Mouse (Mus musculus): ENCODE results near the gene Slfnl1. TPM values are rescaled to one million over a fixed set of nuclear protein-coding genes. Genes with fewer than 3 reads are reported as not detected.

Slfnl1 gene
- not detected in 2 replicates for polyA plus RNA-seq (2014; fragmentation: Nextera tagmentation; extraction: Ambion mirVana)

- no peak for ATAC-seq (ENCODE audit: insufficient number of reproducible peaks, insufficient read depth, low FRiP score, low read depth)
- Histone ChIP-seq H3K27ac (replicated peaks in 1 of 2; ENCODE audit: control insufficient read depth in 1 of 2, insufficient read depth in 1 of 2, low read depth in 2 of 2, low read length in 2 of 2) (no peak within 1 kb of the TSS), H3K9ac (ENCODE audit: low read length) (no peak within 1 kb of the TSS), H3K4me3 (ENCODE audit: control insufficient read depth in 1 of 2, insufficient read depth in 1 of 2, low read depth in 1 of 2, low read length in 2 of 2) (no peak within 1 kb of the TSS), H3K36me3 (ENCODE audit: control insufficient read depth, insufficient read depth, low read length) (peaks cover 67% of the 10 kb centered on the region), H3K27me3 (ENCODE audit: control insufficient read depth, insufficient read depth, low read length) (no peaks in the 10 kb centered on the region), H3K4me2 (ENCODE audit: low read length) (no peak within 1 kb of the TSS), H3K4me1 (ENCODE audit: control insufficient read depth in 2 of 2, insufficient read depth in 2 of 2, low read length in 2 of 2) (no peaks in the 10 kb centered on the region), H3K9me3 (ENCODE audit: control insufficient read depth, low read length) (no peaks in the 10 kb centered on the region)
- WGBS, result 86% methylated on average over 6 of the region's 6 CpGs
Measured at GRCm38 (mm10) chr4:120531986-120532385, at the start of gene Slfnl1. Slfnl1 (plus strand) TSS chr4:120532231.

DNA sequence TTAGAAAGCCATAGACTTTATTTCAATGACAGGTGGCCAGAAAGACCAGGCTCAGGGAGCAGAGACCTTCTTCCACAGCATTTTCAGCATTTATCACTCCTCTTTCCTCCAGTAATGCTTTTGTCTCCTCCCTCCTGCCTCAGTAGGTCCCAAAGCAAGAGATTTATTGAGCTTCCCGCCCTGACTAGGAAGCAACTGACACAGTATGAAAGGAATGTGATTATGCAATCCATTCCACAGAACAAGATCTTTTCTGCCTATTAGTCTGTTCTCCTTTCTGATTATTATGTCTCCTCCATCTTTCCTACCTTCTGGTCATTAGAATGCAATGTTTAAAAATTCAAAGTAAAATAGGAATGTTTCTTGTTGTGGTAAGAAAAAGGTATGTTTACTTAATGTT is 44.3 kb upstream of the Slfnl1 start:
- H3K9ac ChIP-seq (ENCODE audit: low read length), result no peak overlapping the region
- H3K27me3 ChIP-seq (ENCODE audit: control insufficient read depth, insufficient read depth, low read length), result no peaks in the 10 kb centered on the region
- 34% methylated on average over 1 of the region's 1 CpGs for WGBS
- no peak for ATAC-seq (ENCODE audit: insufficient number of reproducible peaks, insufficient read depth, low FRiP score, low read depth)
- peaks cover 3 to 23% of the 10 kb centered on the region in 2 experiments; a peak in 3 of 4 replicates for H3K4me1 ChIP-seq (ENCODE audit: control insufficient read depth in 2 of 2, insufficient read depth in 2 of 2, low read length in 2 of 2)
- no peaks in the 10 kb centered on the region for H3K9me3 ChIP-seq (ENCODE audit: control insufficient read depth, low read length)
- H3K36me3 ChIP-seq (ENCODE audit: control insufficient read depth, insufficient read depth, low read length), result peaks cover 61% of the 10 kb centered on the region
- 0 out of 4 replicates have a peak overlapping the region, but pooled peaks have one; percentile 12 to 49 for H3K27ac ChIP-seq (replicated peaks in 1 of 2; ENCODE audit: control insufficient read depth in 1 of 2, insufficient read depth in 1 of 2, low read depth in 2 of 2, low read length in 2 of 2)
- H3K4me3 ChIP-seq (ENCODE audit: control insufficient read depth in 1 of 2, insufficient read depth in 1 of 2, low read depth in 1 of 2, low read length in 2 of 2), result no peak overlapping the region
- no peak overlapping the region for H3K4me2 ChIP-seq (ENCODE audit: low read length)

- no peaks in the 10 kb centered on the region for H3K27me3 ChIP-seq (ENCODE audit: control insufficient read depth, insufficient read depth, low read length)
- 87% methylated on average over 1 of the region's 1 CpGs for WGBS
- ATAC-seq (ENCODE audit: insufficient number of reproducible peaks, insufficient read depth, low FRiP score, low read depth), result no peak
- no peaks in the 10 kb centered on the region for H3K4me1 ChIP-seq (ENCODE audit: control insufficient read depth in 2 of 2, insufficient read depth in 2 of 2, low read length in 2 of 2)
- H3K4me3 ChIP-seq (ENCODE audit: control insufficient read depth in 1 of 2, insufficient read depth in 1 of 2, low read depth in 1 of 2, low read length in 2 of 2), result no peak overlapping the region
- peaks cover 8% of the 10 kb centered on the region; the same call in 1 of the 2 replicates for H3K9me3 ChIP-seq (ENCODE audit: control insufficient read depth, low read length)
- no peak overlapping the region for H3K4me2 ChIP-seq (ENCODE audit: low read length)
- peaks cover 74% of the 10 kb centered on the region for H3K36me3 ChIP-seq (ENCODE audit: control insufficient read depth, insufficient read depth, low read length)
- H3K9ac ChIP-seq (ENCODE audit: low read length), result no peak overlapping the region
- H3K27ac ChIP-seq (replicated peaks in 1 of 2; ENCODE audit: control insufficient read depth in 1 of 2, insufficient read depth in 1 of 2, low read depth in 2 of 2, low read length in 2 of 2), result no peak overlapping the region
Measured at GRCm38 (mm10) chr4:120506955-120507354, 25.1 kb upstream of the Slfnl1 start.

DNA sequence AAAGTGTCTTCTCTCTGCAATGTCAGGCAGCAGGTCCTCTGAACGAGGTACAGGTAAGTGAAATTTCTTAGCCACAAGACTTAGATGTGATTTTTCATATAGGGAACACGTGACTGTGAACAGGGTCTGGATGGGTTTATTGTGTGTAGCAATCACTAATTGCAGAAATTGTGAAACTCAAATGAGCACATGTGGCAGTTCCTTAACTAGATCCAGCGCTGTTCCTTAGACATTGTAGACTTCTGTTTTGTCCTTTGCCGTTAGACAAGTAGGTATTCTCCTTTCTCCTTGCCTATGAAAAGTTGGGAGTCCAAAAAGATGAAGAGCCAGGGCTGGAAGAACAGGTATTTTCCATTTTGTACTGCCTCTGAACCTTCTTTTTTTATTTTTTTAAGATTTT is 20.8 kb upstream of the Slfnl1 start:
- no peak overlapping the region for H3K27ac ChIP-seq (replicated peaks in 1 of 2; ENCODE audit: control insufficient read depth in 1 of 2, insufficient read depth in 1 of 2, low read depth in 2 of 2, low read length in 2 of 2)
- H3K36me3 ChIP-seq (ENCODE audit: control insufficient read depth, insufficient read depth, low read length), result peaks cover 71% of the 10 kb centered on the region
- H3K9me3 ChIP-seq (ENCODE audit: control insufficient read depth, low read length), result peaks cover 8% of the 10 kb centered on the region; the same call in 1 of the 2 replicates
- H3K4me2 ChIP-seq (ENCODE audit: low read length), result no peak overlapping the region
- H3K4me1 ChIP-seq (ENCODE audit: control insufficient read depth in 2 of 2, insufficient read depth in 2 of 2, low read length in 2 of 2), result no peaks in the 10 kb centered on the region
- H3K4me3 ChIP-seq (ENCODE audit: control insufficient read depth in 1 of 2, insufficient read depth in 1 of 2, low read depth in 1 of 2, low read length in 2 of 2), result no peak overlapping the region
- H3K27me3 ChIP-seq (ENCODE audit: control insufficient read depth, insufficient read depth, low read length), result no peaks in the 10 kb centered on the region
- WGBS, result 98% methylated on average over 4 of the region's 4 CpGs
- no peak overlapping the region for H3K9ac ChIP-seq (ENCODE audit: low read length)
- ATAC-seq (ENCODE audit: insufficient number of reproducible peaks, insufficient read depth, low FRiP score, low read depth), result no peak

DNA sequence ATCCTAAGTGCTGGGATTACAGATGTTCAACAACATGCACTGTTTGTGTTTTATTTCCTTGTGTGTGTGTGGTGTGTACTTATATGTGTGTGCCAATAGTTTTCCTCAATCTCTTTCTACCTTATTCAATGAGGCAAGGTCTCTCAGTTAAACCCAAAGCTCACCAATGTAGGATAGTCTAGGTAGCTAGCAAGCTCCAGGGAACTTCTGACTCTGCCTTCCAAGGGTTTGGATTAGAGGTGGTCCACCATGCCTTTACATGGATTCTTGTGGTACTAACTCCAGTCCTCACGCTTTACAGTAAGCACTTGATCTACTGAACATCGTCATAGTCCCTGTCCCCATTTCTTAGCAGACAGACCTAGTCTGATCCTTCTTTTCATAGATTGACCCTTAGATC is 17.7 kb upstream of the Slfnl1 start:
- Histone ChIP-seq H3K27me3 (ENCODE audit: control insufficient read depth, insufficient read depth, low read length) (no peaks in the 10 kb centered on the region), H3K4me2 (ENCODE audit: low read length) (no peak overlapping the region), H3K27ac (replicated peaks in 1 of 2; ENCODE audit: control insufficient read depth in 1 of 2, insufficient read depth in 1 of 2, low read depth in 2 of 2, low read length in 2 of 2) (no peak overlapping the region), H3K36me3 (ENCODE audit: control insufficient read depth, insufficient read depth, low read length) (peaks cover 71% of the 10 kb centered on the region), H3K9me3 (ENCODE audit: control insufficient read depth, low read length) (peaks cover 2% of the 10 kb centered on the region; the same call in 1 of the 2 replicates), H3K4me3 (ENCODE audit: control insufficient read depth in 1 of 2, insufficient read depth in 1 of 2, low read depth in 1 of 2, low read length in 2 of 2) (no peak overlapping the region), H3K9ac (ENCODE audit: low read length) (no peak overlapping the region), H3K4me1 (ENCODE audit: control insufficient read depth in 2 of 2, insufficient read depth in 2 of 2, low read length in 2 of 2) (no peaks in the 10 kb centered on the region)
- WGBS, result 93% methylated on average over 2 of the region's 2 CpGs
- ATAC-seq (ENCODE audit: insufficient number of reproducible peaks, insufficient read depth, low FRiP score, low read depth), result no peak

GRCm38 (mm10) chr4:120516491-120516890 is 15.5 kb upstream of the Slfnl1 start:
- Histone ChIP-seq H3K4me3 (ENCODE audit: control insufficient read depth in 1 of 2, insufficient read depth in 1 of 2, low read depth in 1 of 2, low read length in 2 of 2) (no peak overlapping the region), H3K27me3 (ENCODE audit: control insufficient read depth, insufficient read depth, low read length) (no peaks in the 10 kb centered on the region), H3K27ac (replicated peaks in 1 of 2; ENCODE audit: control insufficient read depth in 1 of 2, insufficient read depth in 1 of 2, low read depth in 2 of 2, low read length in 2 of 2) (no peak overlapping the region), H3K4me1 (ENCODE audit: control insufficient read depth in 2 of 2, insufficient read depth in 2 of 2, low read length in 2 of 2) (no peaks in the 10 kb centered on the region), H3K9ac (ENCODE audit: low read length) (no peak overlapping the region), H3K36me3 (ENCODE audit: control insufficient read depth, insufficient read depth, low read length) (peaks cover 77% of the 10 kb centered on the region), H3K4me2 (ENCODE audit: low read length) (no peak overlapping the region), H3K9me3 (ENCODE audit: control insufficient read depth, low read length) (no peaks in the 10 kb centered on the region)
- 87% methylated on average over 7 of the region's 7 CpGs for WGBS
- ATAC-seq (ENCODE audit: insufficient number of reproducible peaks, insufficient read depth, low FRiP score, low read depth), result no peak

DNA sequence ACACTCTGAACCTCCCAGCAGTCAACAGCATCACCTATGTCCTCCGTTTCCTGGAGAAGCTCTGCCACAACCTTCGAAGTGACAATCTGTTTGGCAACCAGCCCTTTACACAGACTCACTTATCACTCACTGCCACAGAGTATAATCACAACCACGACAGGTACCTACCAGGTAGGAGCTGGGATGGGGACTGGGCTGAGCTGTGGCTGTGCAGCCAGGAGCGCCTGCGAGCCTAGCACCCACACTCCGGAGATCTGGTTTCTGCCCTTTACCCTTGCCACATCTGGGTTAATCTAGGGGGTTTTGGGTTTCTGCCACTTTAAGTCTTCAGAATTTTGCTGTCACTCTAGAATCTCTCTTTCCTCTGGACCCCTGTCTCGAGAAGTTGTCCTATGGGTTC is 15.1 kb upstream of the Slfnl1 start:
- no peak overlapping the region for H3K27ac ChIP-seq (replicated peaks in 1 of 2; ENCODE audit: control insufficient read depth in 1 of 2, insufficient read depth in 1 of 2, low read depth in 2 of 2, low read length in 2 of 2)
- no peaks in the 10 kb centered on the region for H3K27me3 ChIP-seq (ENCODE audit: control insufficient read depth, insufficient read depth, low read length)
- WGBS, result 84% methylated on average over 7 of the region's 7 CpGs
- ATAC-seq (ENCODE audit: insufficient number of reproducible peaks, insufficient read depth, low FRiP score, low read depth), result no peak
- H3K4me1 ChIP-seq (ENCODE audit: control insufficient read depth in 2 of 2, insufficient read depth in 2 of 2, low read length in 2 of 2), result no peaks in the 10 kb centered on the region
- H3K9me3 ChIP-seq (ENCODE audit: control insufficient read depth, low read length), result no peaks in the 10 kb centered on the region
- H3K36me3 ChIP-seq (ENCODE audit: control insufficient read depth, insufficient read depth, low read length), result peaks cover 78% of the 10 kb centered on the region
- H3K4me2 ChIP-seq (ENCODE audit: low read length), result no peak overlapping the region
- H3K4me3 ChIP-seq (ENCODE audit: control insufficient read depth in 1 of 2, insufficient read depth in 1 of 2, low read depth in 1 of 2, low read length in 2 of 2), result no peak overlapping the region
- no peak overlapping the region for H3K9ac ChIP-seq (ENCODE audit: low read length)

DNA sequence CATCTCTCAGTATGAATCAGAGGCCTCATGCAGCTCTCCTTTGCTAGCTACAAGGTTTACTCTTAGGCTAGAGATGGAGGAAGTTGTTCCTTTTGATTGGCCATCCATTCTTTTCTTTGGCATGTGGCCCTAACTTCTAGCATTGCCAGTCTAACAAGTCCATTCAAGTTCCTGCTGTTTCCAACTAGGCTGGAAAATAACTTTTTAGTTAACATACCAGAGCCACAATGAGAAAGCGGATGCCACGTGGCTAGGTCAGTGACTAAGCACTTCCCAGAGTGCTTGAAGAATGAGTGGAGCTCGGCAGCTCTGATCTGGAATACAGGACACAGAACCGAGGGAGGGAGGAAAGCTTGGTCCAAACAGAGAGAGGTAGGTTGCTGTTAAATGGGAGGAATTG is 14.7 kb upstream of the Slfnl1 start:
- H3K4me2 ChIP-seq (ENCODE audit: low read length), result no peak overlapping the region
- no peaks in the 10 kb centered on the region for H3K27me3 ChIP-seq (ENCODE audit: control insufficient read depth, insufficient read depth, low read length)
- H3K9me3 ChIP-seq (ENCODE audit: control insufficient read depth, low read length), result no peaks in the 10 kb centered on the region
- peaks cover 82% of the 10 kb centered on the region for H3K36me3 ChIP-seq (ENCODE audit: control insufficient read depth, insufficient read depth, low read length)
- no peaks in the 10 kb centered on the region for H3K4me1 ChIP-seq (ENCODE audit: control insufficient read depth in 2 of 2, insufficient read depth in 2 of 2, low read length in 2 of 2)
- H3K9ac ChIP-seq (ENCODE audit: low read length), result no peak overlapping the region
- 67% methylated on average over 4 of the region's 4 CpGs for WGBS
- H3K4me3 ChIP-seq (ENCODE audit: control insufficient read depth in 1 of 2, insufficient read depth in 1 of 2, low read depth in 1 of 2, low read length in 2 of 2), result no peak overlapping the region
- H3K27ac ChIP-seq (replicated peaks in 1 of 2; ENCODE audit: control insufficient read depth in 1 of 2, insufficient read depth in 1 of 2, low read depth in 2 of 2, low read length in 2 of 2), result no peak overlapping the region
- ATAC-seq (ENCODE audit: insufficient number of reproducible peaks, insufficient read depth, low FRiP score, low read depth), result no peak
